Mouse (Mus musculus) stomach, embryonic 14.5 days (tissue): ENCODE measurements around the gene Hkdc1. TPM values are rescaled to one million over a fixed set of nuclear protein-coding genes. Genes with fewer than 3 reads are reported as not detected.

ENCODE experiments used
- ATAC-seq: fragments of 200-750 bp; cut with Nextera tagmentation; 2 replicates; pipeline ENCODE4 v1.8.0; 2017; ENCODE audit warnings: low read depth, moderate TSS enrichment; ENCODE audit not compliant: insufficient number of reproducible peaks, insufficient read depth, low FRiP score
- H3K27ac ChIP-seq: fragments of 300-500 bp; sonication (generic); 2 replicates; pipeline ENCODE4 v1.5.1; 2014; ENCODE audit warnings: mild to moderate bottlenecking, low read length, moderate library complexity, mixed read lengths
- H3K27me3 ChIP-seq: fragments of 300-500 bp; sonication (generic); 2 replicates; pipeline ENCODE4 v1.6.1; 2014; ENCODE audit warnings: low read length, control low read depth, mixed read lengths; ENCODE audit not compliant: control insufficient read depth, insufficient read depth
- H3K36me3 ChIP-seq: fragments of 300-500 bp; sonication (generic); 2 replicates; pipeline ENCODE4 v1.6.1; 2014; ENCODE audit warnings: mild to moderate bottlenecking, control low read depth, low read length, moderate library complexity, mixed read lengths; ENCODE audit not compliant: control insufficient read depth, insufficient read depth
- H3K4me1 ChIP-seq: fragments of 300-500 bp; sonication (generic); 2 replicates; pipeline ENCODE4 v1.6.1; 2014; ENCODE audit warnings: low read length, control low read depth, mixed read lengths; ENCODE audit not compliant: control insufficient read depth, insufficient read depth
- H3K4me2 ChIP-seq: fragments of 300-500 bp; sonication (generic); replicated peaks from 2 replicates; pipeline ENCODE4 v1.6.1; 2014; ENCODE audit warnings: low read depth, low read length, control low read depth
- H3K4me3 ChIP-seq: fragments of 300-500 bp; sonication (generic); 2 replicates; pipeline ENCODE4 v1.5.1; 2014; ENCODE audit warnings: low read depth, low read length, control low read depth
- H3K9ac ChIP-seq: fragments of 300-500 bp; sonication (generic); replicated peaks from 2 replicates; pipeline ENCODE4 v1.6.1; 2014; ENCODE audit warnings: low read depth, mild to moderate bottlenecking, control low read depth, low read length, moderate library complexity, mixed read lengths
- H3K9me3 ChIP-seq: fragments of 300-500 bp; sonication (generic); 2 replicates; pipeline ENCODE4 v1.6.1; 2016; ENCODE audit warnings: low read depth, low read length, control low read depth; ENCODE audit not compliant: control insufficient read depth
- WGBS: fragments of 180-500 bp; shearing (Covaris S2); extraction: QIAGEN DNeasy Blood & Tissue Kit; methylation state at CpG from one replicate; pipeline ENCODE4 v1.1.7; 2014; 5-methylcytosine and 5-hydroxymethylcytosine counted together
- polyA plus RNA-seq: library from polyadenylated mRNA; unstranded; fragments of >200 nt; fragmentation: Nextera tagmentation; extraction: Ambion mirVana; gene quantifications from 2 replicates; pipeline ENCODE4 v1.2.1, GENCODE M21; 2014

The Hkdc1 gene
- polyA plus RNA-seq, 1 experiment from 2014 or later = 2.0 TPM

DNA sequence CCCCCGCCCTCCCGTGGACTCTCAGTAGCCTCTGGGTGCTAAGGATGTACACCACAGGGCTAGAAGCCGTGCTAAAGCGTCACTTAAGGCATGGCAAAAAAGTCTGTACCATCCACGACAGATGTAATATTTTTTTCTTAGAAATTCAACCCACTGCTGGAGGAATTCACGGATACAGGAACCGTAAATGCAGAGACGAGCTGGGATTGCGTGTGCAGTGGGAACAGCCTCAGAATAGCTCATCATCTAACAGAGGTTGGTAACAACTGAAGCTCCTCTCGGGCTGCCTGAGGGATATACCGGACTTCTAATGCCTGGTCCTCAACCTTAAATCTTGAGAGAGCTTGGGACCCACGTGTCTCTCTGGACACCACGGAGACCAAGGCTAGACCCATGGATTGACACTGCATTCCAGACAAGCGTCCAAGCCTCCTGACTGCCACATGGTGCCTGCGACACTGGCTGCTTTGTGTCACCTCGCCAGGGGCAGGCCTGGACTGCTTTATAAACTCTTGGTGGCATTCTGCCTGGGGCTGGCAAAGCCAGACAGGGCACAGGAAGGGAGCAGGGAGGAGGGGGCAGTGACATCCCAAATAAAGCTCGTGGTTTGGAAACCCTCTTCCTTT is 66.1 kb downstream of the Hkdc1 start:
- Histone ChIP-seq H3K4me3 (no peak overlapping the region), H3K4me1 (no peaks in the 10 kb centered on the region), H3K27ac (no peak overlapping the region), H3K4me2 (no peak overlapping the region), H3K36me3 (no peaks in the 10 kb centered on the region), H3K9ac (no peak overlapping the region), H3K27me3 (no peaks in the 10 kb centered on the region), H3K9me3 (no peaks in the 10 kb centered on the region)
- 80% methylated on average over 17 of the region's 17 CpGs for WGBS
- no peak for ATAC-seq

DNA sequence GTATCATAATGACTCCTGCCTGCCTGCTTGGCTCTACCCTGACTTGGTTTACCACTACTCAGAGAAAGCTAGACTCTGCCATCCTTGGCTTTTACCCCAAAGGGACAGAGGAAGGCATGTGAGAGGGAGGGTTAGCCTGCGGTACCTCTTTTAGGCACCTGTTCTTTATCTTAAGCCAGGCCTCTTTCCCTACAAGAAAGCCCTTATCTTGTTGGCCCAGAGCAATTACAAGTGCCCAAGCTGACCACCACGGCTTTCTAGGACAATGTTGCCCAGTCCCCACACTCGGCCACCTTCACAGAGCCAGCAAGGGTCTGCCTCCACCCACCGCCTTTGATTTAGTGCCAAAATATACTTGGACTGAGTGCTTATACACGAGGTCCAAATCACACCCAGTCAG is 77.1 kb downstream of the Hkdc1 start:
- Histone ChIP-seq H3K9me3 (no peaks in the 10 kb centered on the region), H3K27me3 (no peaks in the 10 kb centered on the region), H3K4me1 (peaks cover 7% of the 10 kb centered on the region; the same call in 1 of the 2 replicates), H3K36me3 (no peaks in the 10 kb centered on the region), H3K4me2 (no peak overlapping the region), H3K9ac (no peak overlapping the region), H3K4me3 (no peak overlapping the region), H3K27ac (no peak overlapping the region)
- ATAC-seq = no peak
- WGBS = 73% methylated on average over 5 of the region's 5 CpGs

DNA sequence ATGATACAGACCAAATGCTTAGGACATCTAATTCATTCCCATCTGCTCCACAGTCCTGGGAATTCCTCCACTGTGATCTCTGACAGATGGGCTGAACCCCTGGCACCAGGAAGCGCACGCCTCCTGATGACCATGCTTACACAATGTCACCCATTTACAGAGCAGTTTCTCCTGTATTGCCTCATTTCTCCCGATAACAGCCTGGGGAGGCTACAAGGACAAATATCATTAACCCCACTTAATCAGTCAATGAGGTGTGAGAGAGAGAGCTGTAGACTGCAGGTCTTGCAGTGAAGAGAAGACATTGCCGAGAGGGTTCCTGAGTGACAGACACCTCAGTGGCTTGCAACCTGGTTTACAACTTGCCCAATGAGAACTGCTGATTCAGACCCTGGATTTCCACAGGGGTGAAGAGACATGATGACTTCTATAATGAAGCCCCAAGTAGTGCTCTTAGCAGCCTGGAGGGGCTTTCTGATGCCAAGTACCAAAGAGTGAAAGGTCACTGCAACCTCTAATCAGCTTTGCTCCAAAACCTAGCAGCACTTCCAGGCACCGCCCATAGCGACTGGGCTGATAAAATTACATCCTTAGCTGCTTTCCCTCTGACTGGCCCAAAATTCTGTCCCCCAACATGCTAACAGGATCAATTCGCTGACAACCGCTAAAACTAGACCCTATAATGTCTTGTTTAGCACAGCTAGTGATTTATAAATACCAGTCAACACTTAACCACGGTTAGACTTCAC is 78.1 kb downstream of the Hkdc1 start:
- Histone ChIP-seq H3K36me3 (no peaks in the 10 kb centered on the region), H3K9ac (no peak overlapping the region), H3K9me3 (no peaks in the 10 kb centered on the region), H3K27ac (no peak overlapping the region), H3K4me3 (no peak overlapping the region), H3K4me1 (peaks cover 8% of the 10 kb centered on the region), H3K27me3 (no peaks in the 10 kb centered on the region), H3K4me2 (no peak overlapping the region)
- ATAC-seq = no peak
- WGBS = 76% methylated on average over 9 of the region's 9 CpGs

DNA sequence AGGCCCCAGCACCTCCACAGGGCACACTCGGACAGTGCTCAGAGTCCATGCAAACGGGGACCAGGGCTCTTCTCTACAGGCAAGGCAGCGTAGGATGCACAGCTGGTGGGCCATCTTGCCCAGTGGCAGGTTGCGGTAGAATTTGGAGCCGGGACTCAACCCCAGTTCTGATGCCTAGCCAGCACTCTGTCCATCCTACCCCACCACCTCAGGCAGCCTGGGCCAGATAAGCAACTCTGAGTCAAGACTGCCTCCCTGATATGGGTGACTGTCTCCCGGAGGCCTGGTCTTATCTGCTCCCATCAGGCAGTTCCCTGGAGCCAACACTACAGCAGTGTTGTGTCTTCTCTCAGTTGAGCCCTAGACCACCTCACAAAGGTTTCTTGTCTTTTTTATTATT is 79.8 kb downstream of the Hkdc1 start:
- Histone ChIP-seq H3K9me3 (no peaks in the 10 kb centered on the region), H3K4me1 (peaks cover 19% of the 10 kb centered on the region), H3K4me2 (no peak overlapping the region), H3K27me3 (no peaks in the 10 kb centered on the region), H3K9ac (no peak overlapping the region), H3K36me3 (no peaks in the 10 kb centered on the region), H3K27ac (no peak overlapping the region), H3K4me3 (no peak overlapping the region)
- no peak for ATAC-seq
- WGBS = 80% methylated on average over 6 of the region's 6 CpGs

DNA sequence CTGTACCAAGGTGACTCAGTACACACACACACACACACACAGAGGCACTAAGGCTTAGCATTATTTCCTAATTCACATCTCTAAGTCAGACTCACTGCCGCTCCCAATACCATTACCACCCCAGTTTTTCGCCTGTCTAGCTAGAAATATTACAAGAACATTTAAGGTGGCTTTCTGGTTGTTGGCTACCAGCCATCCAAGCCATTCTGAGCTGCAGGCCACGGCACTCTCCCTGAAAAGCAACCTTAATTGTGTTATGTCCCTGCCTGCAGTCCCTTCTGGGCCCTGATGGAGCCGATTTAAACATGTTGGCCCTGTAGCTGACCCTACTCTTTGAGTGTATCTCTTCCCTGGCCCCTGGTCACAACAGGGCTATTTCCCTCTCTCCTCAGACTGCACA is 80.3 kb downstream of the Hkdc1 start:
- H3K9me3 ChIP-seq = no peaks in the 10 kb centered on the region
- no peak overlapping the region for H3K27ac ChIP-seq
- whole genome bisulfite sequencing = 83% methylated on average over 4 of the region's 4 CpGs
- H3K9ac ChIP-seq = no peak overlapping the region
- ATAC-seq = no peak
- H3K4me3 ChIP-seq = no peak overlapping the region
- no peak overlapping the region for H3K4me2 ChIP-seq
- no peaks in the 10 kb centered on the region for H3K36me3 ChIP-seq
- H3K4me1 ChIP-seq = peaks cover 22% of the 10 kb centered on the region
- H3K27me3 ChIP-seq = no peaks in the 10 kb centered on the region

DNA sequence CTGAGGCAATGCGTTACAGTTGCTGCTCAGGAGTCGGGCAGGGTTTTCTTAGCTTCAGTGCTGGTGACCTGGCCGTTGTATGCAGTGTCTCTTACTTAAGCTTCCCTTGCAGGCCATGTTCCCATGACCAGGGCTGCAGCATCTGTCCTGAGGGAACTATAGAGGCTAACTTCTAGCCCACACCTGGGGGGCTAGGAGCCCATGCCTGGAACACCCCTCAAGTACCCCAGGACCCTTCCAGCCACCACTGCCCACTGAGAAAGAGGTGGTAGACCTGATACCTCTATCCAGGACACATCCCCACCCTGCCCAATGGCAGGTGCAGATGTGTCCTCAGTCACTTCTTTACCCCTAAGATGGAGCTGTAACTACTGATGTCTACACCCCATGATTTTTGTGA is 81.3 kb downstream of the Hkdc1 start:
- H3K27ac ChIP-seq = no peak overlapping the region
- ATAC-seq = no peak
- WGBS = 16% methylated on average over 3 of the region's 3 CpGs
- H3K4me3 ChIP-seq = peak overlapping the region; percentile 72
- peaks cover 22% of the 10 kb centered on the region for H3K4me1 ChIP-seq
- peak overlapping the region; percentile 61; the same call in 1 of the 2 replicates for H3K9ac ChIP-seq
- no peaks in the 10 kb centered on the region for H3K27me3 ChIP-seq
- no peaks in the 10 kb centered on the region for H3K36me3 ChIP-seq
- H3K9me3 ChIP-seq = no peaks in the 10 kb centered on the region
- peak overlapping the region; percentile 93 for H3K4me2 ChIP-seq

DNA sequence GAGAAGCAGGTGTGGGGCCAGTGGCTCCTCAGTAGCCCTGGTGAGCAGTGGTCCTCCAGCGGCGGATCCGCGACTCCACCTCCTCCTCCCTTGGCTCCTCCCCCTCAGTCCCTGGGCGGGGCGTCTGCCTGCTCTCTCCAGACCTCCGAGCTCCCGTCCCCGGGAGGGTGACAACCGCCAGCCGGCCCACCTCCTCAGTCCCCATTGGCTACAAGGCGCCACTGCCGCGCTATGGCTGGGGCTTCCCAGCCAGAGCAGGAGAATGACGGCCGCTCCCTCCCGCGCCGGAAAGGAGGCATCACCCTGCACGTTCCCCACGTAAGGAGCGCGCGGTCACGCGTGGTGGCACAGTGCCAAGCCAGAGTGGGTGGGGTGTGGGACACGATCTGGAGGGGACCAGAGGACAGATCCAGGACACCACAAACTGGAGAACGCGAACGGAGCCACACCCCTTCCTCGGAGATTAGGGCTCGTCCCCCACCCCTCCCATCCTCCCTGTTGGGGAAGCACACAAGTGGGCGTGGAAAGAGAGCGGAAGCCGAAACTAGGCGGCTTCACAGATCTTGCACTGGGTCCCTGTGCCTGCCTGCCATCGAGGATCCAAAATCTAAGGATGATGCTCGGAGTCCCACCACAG is 82.1 kb downstream of the Hkdc1 start:
- H3K4me1 ChIP-seq = peaks cover 22% of the 10 kb centered on the region
- peak overlapping the region; percentile 61 for H3K9ac ChIP-seq
- H3K27me3 ChIP-seq = no peaks in the 10 kb centered on the region
- peak; percentile 96 for ATAC-seq
- peak overlapping the region; percentile 89 for H3K27ac ChIP-seq
- peak overlapping the region; percentile 93 for H3K4me2 ChIP-seq
- no peaks in the 10 kb centered on the region for H3K9me3 ChIP-seq
- peak overlapping the region; percentile 72 for H3K4me3 ChIP-seq
- H3K36me3 ChIP-seq = no peaks in the 10 kb centered on the region
- WGBS = under 1% methylated on average over 38 of the region's 38 CpGs

DNA sequence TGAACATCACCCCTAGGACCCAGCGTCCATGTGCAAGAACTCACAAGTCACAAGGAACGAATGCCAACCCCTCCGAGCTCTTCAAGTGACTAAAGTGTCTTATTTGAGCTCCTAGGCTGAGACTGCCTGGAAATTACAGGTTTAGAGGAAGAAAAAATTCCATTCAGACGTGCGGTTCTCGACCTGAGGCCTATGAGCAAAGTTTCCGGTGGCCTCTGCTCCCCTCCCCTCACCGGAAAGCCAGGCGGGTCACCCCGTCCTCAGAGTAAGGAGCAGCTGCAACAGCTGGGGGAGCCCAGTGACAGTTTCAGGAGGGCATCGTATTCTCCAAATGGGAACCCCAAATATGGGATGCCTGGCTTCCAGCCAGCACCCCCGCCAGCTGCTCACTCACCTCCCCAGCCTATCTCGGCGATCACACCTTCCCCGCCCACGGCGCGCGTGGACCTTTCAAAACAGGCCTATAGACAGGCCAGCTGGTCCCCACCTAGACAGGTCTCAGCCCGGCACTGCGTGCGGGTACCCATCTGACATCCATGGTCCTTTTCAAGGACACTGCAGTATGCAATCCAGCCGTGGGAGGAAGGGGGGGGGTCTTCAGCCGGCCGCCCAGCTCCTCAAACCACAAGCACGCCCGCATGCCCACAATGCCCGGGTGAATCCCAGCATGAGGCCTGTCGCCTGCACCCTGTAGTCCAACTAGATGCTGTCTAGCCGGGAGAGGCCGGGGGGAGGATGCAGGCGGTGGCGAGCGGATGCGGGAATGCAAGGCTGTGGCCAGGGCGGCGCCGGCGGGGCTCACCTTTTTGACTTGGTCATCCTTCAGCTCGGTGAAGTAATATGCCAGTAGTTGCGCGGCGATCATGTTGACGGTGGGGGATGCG is 82.8 kb downstream of the Hkdc1 start:
- Histone ChIP-seq H3K27me3 (no peaks in the 10 kb centered on the region), H3K4me2 (peak overlapping the region; percentile 93), H3K4me3 (peak overlapping the region; percentile 72), H3K27ac (peak overlapping the region; percentile 49; the same call in 1 of the 2 replicates), H3K9me3 (no peaks in the 10 kb centered on the region), H3K4me1 (peaks cover 22% of the 10 kb centered on the region), H3K9ac (peak overlapping the region; percentile 61), H3K36me3 (no peaks in the 10 kb centered on the region)
- peak; percentile 20; the same call in 1 of the 2 replicates for ATAC-seq
- 3% methylated on average over 45 of the region's 45 CpGs for WGBS
